Mouse (Mus musculus) ES-E14 (cell line): ENCODE results near the gene Ythdf1.

Experiments used
- HCFC1 ChIP-seq: IDR thresholded peaks from 2 replicates; pipeline ENCODE4 v1.6.1; 2012; ENCODE audit warnings: low read length, inconsistent platforms, borderline replicate concordance; ENCODE audit not compliant: insufficient read depth
- ZC3H11A ChIP-seq: IDR thresholded peaks from 2 replicates; pipeline ENCODE4 v1.6.1; 2012; ENCODE audit warnings: low read depth, mild to moderate bottlenecking, inconsistent platforms, low read length, borderline replicate concordance

- peak; percentile 55; the same call in 1 of the 2 replicates for TF ChIP-seq HCFC1
- TF ChIP-seq ZC3H11A, result no peak
Measured at GRCm38 (mm10) chr2:180920810-180921400, at the start of gene Ythdf1.
